Mouse (Mus musculus): ENCODE measurements at regions not wholly inside any gene's neighbourhood (a gene's known extent, or its start where the extent isn't known, plus 50 kb on each side); places are given as distances from the start of the nearest gene placed in this dataset.

DNA sequence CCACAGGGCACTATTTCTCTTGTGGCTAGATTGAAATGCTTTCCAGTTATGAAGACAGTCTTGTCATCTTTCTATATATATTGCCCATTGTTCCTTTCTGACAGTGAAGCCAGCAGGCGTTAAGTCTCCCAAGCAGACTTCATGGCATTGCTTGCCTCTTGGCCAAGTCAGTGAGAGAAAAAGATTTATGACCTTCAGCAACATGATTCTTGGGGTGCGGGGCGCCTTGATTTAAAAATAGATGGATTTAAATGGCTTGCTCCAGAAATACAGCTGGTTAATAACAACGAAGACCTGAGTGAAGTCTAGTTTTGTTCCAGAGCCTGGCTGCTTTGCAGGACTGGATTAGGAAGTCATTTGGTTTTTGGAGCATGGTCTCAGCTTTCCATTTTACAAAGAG is 475.2 kb upstream of the Gm26657 start:
- DNase-seq (ENCODE audit: low read depth, low spot score), result no peak

DNA sequence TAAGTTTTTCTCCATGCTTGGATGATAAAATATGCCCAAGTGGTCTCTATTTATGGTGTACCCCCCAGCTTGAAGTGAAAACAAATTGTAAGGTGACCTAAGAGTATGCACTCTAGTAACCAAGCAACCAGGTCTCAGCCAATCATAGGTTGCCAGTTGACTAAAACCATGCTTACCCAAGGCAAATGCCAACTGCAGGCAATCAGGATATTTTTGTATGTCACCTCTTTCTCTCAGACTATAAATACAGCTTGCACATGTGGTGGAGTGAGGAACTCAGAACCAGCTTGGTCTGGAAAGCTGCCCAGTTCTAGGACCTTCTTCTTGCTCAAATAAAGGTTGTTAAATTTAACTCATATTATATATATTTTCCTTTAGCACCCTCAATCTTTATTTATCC is 476.0 kb upstream of the Gm26657 start:
- DNase-seq (ENCODE audit: low read depth, low spot score), result no peak

DNA sequence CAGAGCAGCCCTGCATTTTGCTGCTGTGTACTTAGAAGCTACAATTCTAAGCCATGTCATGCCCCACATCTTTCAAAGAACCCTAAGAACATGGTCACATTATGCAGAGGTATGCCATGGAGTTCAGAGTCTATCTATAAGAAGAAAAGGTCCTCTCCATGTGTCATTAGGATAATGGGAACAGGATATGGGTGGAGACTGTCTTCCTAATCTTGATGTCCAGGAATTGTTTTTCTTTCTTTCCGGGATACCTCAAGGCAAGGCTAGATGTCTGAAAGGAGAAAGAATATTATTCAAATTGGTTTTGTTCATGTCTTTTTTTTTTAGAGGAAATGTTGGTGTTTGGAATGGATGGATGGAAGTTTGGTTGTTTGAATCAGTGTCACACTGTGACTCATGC is 477.3 kb upstream of the Gm26657 start:
- no peak for DNase-seq (ENCODE audit: low read depth, low spot score)

DNA sequence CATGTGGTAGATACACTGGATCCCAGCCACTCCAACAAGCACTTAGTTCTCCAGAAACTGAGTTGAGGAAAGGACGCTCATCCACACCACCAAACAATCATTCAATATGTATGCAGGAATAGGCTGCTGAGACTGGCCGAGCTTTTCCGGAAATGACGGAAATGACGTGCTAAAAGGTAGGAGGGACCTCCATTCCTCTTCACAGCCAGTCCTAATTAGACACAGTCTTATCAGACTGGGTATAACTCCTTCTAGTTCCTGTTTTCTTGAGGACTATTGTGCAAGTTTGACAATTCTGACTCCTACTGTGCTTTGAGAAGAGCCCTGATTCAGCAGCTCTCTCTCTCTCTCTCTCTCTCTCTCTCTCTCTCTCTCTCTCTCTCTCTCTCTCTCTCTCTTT is 477.9 kb upstream of the Gm26657 start:
- no peak for DNase-seq (ENCODE audit: low read depth, low spot score)

DNA sequence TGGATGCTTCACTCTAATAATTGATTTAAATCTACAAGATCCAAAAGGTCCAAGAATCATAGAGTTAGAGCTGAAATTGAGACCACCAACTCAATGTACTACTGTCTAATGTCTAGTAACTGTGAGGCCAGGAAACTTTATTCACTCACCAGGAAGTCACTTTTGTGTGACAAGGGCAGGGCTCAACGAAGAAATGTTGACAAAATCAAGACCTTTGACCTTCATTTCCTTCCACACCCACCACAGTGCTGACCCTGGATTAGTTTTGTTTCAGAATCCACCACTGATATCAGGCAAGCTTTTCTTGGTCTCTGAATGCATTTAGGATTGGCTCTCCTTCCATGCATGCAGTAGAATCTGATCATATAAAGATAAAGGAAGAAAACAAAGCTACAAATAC is 487.5 kb upstream of the Gm26657 start:
- no peak for DNase-seq (ENCODE audit: low read depth, low spot score)

DNA sequence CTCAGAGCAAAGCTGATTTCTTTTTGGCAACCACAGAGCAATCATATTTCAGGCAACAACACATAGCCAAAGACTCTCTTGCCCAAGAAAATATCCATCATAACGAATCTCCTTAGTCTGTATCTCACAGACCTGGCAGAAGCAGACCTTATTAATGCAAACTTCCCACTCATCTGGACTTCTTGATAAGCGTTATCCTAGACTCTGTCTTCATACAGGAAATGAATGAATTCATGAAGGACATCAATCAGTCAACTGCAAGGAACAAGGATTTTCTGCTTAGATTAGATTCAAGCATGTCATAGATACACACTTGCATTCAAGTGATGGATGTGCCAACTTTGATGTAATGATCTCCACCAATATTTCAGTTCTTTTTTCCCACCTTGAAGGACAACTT is 488.1 kb upstream of the Gm26657 start:
- no peak for DNase-seq (ENCODE audit: low read depth, low spot score)

DNA sequence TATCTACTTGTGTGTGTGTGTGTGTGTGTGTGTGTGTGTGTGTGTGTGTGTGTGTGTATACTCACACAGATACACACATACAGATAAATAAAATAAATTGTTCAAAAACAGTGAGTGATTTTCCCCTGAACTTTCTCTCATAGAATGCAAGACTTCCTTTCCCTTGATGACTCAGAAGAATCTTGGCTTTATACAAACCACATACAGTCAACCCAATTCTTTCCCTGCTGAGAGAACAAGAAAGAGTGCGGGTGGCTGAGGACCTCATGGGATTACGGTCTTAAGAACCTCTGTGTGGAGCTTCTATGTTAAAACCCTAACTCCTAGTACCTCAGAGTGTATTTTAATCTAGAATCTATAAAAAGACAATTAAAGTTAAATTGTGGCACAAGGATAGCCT is 489.3 kb upstream of the Gm26657 start:
- DNase-seq (ENCODE audit: low read depth, low spot score), result no peak

DNA sequence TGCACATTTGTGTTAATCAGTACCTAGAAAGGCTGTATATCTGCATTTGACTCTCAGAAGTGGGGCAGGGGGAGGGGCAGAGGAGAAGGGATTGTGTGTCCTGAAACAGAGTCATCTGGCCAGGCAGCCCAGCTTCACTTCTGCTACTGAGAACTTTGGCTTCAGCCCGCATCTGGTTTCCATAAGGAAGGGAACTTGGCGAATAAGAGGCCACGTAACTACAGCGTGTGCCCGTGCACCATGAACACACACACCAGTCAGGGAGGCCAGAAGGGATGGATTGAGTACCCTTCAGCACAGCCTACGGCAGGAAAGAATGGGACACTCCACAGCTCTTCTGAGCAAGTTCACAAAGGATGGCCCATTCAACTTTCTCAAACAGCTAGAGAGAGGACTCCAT is 496.0 kb upstream of the Gm26657 start:
- no peak for DNase-seq (ENCODE audit: low read depth, low spot score)

DNA sequence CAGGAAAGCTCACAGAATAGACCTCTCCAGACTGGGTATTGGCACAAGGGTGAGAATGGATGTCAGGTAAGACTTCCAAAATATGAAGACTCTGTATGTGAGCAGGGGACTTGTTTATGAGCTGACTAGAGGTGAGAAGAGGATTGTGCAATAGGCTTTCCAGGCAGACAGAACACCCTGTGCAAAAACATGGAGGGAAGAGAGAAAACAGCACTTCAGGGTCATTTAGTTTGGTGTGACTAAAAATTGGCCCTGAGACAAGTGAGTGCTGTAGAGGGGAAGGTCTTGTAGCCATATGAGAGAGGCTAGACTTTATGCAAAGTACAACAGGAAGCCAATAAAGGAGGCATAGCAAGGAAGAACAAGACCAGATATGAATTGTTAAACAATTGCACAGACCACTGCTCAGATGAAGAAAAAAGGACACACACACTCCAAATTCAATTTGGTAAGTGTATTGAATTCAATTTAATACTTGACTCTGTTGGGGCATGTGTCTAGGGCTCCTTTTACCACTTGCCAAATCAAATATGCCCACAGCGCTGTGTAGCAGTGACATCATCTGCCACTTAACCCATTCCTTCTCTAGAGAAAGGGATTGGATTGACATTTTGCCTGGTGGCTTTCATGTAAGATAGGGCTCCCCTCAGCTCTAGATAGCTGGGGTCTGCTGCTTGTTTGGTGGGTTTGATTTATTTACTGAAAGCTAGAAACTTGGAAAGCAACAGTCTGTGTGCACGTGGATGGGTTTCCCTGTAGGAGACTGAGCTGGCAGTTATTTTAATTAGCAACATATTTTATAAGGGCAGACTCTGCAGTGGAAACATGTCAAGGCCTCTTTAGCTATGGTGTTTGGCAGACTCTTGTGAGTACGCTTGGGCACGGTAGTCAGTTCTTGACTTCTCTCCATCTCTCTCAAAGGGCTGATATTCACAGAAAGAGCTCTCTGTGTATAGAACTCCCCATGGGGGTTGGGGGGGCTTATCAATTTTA is 501.1 kb upstream of the Gm26657 start:
- no peak for DNase-seq (ENCODE audit: low read depth, low spot score)

DNA sequence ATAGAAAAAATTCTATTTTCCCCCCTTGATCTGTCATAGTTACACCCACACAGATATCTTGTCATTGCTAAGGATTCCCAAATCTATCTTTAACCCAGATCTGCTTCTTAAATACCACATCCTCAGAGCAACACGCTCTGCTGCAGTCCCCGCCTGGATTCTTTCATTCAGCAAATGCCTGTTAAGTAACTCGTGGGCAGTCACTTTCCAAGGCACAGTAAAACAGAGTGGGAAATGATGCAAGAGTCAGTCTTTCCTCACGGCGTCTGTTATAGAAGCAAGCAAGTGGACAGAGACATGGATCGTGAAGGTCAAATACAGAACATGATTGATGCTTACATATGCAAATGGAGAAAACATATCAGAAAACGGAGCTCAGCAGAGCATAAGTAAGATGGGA is 508.5 kb upstream of the Gm26657 start:
- no peak for DNase-seq (ENCODE audit: low read depth, low spot score)

DNA sequence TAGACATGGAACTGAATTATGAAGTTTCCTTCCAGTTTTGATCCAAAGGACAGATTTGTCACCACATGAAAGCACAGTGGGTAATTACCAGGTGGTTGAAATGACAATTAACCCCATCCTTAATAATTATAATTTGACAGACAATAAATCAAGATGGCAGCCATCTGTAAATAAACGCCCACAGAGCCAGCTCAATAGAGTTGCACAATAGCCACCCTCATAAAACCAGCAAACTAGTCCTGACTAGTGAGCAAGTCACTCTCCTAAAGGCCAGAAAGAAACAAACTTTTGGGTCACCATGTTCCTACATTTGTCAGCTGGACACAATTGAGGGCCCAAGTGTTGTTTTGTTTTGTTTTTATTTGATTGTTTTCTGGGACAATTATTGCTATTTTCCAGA is 509.4 kb upstream of the Gm26657 start:
- DNase-seq (ENCODE audit: low read depth, low spot score), result no peak

DNA sequence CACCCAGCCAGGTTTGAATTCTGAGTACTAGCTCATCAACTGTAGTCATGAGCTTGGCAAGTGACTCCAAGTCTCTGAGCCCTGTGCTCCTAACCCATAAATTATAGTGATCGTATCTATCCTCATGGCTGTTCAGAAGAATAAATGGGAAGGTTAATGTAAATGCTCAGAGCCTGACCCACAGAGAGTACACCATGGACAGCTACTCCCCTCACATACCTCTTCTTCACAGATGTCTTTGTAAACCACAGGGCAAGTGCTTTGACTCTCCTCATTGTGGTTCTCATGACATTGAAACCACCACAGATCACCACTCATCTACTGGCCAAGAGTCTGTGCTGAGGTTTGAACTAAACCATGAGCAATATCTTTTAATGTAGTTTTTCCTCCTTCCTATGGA is 513.4 kb upstream of the Gm26657 start:
- no peak for DNase-seq (ENCODE audit: low read depth, low spot score)

DNA sequence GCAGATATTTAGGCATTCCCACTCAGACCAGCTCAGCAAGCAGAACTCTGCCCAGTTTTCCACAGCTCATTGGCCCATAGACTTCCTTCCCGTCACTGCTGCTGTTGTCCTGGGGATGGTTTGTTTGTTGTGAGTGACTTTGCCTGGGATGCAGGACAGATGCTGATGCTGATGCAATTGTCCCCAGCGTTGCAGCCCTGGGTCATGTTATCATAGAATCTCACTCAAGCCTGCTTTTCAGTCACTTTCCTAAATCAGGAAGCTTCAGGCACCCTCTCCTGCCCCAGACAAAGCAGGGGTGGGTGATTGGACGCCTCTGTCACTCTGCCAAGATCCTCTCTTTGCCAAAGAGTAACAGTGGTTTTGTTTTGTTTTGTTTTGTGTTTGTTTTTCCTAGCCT is 515.3 kb upstream of the Gm26657 start:
- DNase-seq (ENCODE audit: low read depth, low spot score), result no peak

DNA sequence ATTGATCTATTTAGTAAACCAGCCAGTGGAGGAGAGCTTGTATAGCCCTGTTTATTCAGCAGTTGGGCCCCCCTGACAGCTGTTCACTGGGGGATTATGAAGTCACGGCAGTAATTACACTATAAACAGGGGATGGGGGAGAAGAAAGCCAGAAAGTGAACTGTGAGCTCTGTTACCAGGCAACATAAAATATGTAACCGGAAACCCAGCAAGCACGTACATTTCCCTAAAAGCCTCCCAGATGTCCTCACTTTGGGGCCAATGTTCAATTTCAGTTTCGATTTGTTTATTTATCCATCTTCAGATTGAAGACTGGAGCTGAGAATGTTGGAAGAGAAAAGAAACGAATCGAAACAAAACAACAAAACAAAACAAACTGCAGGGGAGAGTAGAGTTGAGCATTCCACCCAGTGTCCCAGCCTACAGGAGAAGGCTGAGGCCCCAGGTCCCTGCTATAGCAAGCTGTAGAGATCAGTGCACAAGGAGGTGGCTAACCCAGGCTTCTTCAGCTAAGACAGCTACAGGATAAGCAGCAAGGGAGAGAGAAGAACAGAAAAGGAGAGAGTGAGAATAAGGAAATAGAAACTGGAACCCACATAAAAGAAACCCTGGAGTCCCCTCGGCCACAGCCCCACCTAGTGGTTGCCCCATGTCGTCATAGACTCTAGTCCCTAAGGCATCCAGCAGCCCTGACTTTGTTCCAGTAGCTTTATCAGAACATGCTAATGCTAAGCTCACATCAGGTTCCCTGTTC is 517.7 kb upstream of the Gm26657 start:
- DNase-seq (ENCODE audit: low read depth, low spot score), result no peak

DNA sequence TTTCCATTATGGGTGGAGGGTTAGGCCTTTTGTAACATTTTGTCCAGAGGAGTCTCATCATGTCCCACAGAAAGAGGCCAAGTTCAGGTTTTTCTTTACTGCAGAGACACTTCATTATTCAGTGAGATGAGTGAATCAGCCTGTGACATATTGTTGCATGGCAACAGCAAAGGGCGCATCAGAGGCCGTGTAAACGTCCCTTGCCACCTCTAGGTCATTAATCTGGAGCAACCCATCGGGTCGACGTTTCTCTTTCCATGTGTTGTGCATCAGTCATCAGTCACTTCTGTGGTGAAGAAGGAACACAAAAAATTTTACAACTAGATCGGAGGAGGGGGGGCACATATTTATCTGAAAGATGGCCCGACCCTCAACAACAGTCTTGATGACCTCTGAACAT is 519.3 kb upstream of the Gm26657 start:
- no peak for DNase-seq (ENCODE audit: low read depth, low spot score)

DNA sequence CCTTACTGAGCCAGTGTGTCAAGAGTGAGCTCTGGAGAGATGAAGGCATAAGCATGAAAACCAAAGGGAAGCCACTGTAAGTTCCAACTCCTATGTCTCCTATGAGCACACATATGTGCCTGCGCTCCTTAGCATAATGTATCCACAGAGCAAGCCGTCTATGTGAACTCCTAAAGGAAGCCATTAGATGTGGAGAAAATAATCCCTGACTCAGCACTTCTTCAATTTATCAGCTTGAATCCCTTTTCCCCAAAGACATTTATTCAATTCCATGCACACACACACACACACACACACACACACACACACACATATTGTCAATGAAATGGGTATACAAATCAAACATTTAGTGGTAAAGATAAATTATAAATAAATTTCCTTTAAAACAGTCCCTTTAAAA is 530.4 kb upstream of the Gm26657 start:
- DNase-seq (ENCODE audit: low read depth, low spot score), result no peak

DNA sequence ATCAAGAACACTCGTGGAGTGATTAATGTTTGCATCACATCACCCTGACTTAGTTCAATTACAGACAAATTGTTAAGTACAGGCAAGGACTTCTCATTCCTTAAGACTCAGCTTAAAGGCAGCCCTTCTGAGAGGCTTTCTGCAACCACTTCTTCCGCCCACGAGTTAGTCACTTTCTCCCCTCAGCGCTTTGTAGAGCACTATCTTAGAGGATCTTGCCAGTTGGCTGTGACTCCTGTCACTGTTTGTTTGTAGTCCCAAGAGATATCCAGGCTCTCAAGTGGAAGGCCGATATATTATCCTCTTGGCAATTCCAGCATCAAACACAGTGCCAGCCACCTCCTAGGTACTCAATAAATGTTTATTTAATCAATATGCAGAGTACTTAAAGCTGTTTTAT is 532.1 kb upstream of the Gm26657 start:
- DNase-seq (ENCODE audit: low read depth, low spot score), result no peak

DNA sequence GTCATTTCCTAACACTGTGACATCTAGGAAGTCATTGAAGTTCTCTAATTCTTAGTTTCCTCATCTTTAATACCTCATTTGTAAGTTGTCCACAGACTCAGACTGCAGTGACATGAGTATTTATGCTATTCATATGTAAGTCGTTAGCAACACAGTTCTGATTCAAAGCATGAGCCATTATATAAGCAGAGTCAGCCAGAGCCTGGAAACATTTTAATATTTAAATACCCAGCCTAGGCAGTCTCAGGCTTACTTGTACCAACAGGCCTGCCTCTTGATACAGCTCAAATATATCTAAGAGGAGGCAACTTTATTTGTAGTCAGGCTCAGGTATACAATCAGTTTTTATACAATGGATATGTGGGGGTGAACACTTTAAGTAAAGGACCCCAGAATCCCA is 534.8 kb upstream of the Gm26657 start:
- DNase-seq (ENCODE audit: low read depth, low spot score), result no peak

DNA sequence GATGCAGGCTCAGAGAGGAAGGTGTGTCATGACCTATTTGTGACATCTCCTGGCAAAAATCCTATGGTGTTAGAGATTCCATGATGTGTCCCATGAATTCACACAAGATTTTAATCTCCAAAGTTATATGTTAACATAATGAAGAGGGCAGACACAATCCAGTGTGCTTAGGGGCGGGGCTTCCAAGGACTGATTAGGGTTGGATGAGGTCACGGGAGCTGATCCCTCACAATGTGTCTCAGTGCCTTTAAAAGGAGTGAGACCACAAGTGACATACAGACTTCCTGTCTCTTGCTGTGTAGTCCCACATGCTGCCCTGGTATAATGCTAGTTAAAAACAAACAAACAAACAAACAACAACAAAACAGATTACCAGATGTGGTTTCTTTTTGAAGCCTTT is 546.5 kb upstream of the Gm26657 start:
- no peak for DNase-seq (ENCODE audit: low read depth, low spot score)

DNA sequence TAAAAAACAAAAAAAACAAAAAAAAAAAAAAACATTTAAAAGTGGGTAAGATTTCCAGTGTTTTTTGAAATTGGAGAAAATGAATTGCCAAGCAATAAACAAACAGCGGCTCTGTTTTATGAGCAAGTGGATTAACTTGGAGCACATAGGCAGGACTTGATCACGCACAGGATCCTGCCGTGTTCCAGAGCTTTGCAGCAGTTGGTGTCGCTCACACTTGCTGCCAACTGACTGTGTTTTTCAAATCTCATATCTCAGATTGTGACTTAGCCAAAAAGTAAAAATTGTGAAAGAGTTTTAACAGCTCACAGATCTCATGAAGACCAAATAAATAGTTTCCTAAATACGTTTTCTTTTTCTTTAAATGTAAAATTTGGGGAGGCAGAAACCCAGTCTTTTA is 547.4 kb upstream of the Gm26657 start:
- DNase-seq (ENCODE audit: low read depth, low spot score), result no peak

DNA sequence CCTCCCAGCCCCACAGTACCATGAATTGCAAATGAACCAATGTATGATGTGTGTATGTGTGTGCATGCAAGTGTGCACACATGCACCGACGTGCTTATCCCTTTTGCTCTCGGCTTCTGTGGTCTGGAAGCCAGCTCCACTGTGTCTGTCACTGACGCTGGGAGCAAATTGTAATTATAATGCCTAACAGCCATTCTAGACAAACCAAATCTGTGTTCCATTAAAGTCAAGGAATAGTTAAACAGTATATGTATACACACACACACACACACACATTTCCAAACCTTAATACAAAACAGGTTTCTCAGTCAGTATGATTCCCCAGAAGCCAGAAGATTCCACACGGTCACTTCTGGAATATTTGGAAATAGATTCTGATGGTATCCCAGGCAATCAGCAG is 560.3 kb upstream of the Gm26657 start:
- DNase-seq (ENCODE audit: low read depth, low spot score), result no peak

DNA sequence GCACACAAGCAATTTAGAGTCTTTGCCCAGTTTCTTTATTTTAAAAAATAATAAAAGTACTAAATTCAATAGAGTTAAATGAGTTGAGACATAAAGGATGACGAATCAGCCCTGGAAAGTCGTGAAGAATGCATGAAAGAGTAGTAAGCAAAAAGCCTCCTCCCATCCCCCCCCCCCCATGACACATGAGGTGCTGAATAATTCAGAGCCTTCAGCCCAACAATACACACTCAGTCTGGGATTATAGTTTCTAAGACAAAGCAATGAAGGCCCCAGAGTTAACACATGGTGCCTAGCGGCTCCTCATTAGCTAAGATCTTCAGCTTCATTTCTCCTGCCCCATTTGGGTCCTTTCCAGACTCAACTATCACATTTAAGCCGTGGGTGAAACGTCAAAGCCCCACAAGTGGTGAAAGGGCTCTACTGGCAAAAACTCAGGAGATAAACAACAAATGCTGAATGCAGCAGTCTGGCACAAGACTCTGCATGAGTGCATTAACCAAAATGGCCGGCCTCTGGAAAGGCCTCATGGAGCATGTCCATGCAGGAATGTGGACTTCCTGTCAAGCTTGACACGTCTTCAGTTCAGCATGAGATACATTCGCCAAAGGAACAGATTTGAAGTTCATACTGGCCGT is 560.9 kb upstream of the Gm26657 start:
- no peak for DNase-seq (ENCODE audit: low read depth, low spot score)

DNA sequence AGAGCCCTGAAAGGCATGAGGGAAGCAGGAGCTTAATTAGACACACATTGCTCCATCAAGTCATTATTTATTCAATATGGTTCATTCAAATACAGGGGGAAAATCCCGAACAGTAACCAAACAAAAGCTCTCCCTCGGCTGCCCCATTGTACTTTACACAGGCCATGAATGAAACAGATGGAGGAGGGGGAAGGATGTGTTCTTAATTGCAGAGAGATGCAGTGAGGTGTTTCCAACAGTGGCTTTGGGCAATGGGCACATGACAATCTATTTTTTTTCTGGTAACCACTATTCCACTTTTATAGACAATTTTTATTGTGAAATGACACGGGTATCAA is 578.6 kb upstream of the Gm26657 start:
- no peak for DNase-seq (ENCODE audit: low read depth, low spot score)

Measured in WW6 (cell line).